Mouse (Mus musculus) kidney, embryonic 14.5 days (tissue): ENCODE data around the gene Bcl2l1. TPM values are rescaled to one million over a fixed set of nuclear protein-coding genes. Genes with fewer than 3 reads are reported as not detected.

Source experiments
- ATAC-seq: fragments of 200-750 bp; cut with Nextera tagmentation; 2 replicates; pipeline ENCODE4 v1.8.0; 2017; ENCODE audit warnings: moderate number of reproducible peaks, mild to moderate bottlenecking, moderate TSS enrichment, moderate library complexity; ENCODE audit not compliant: low FRiP score, low TSS enrichment
- H3K27ac ChIP-seq: fragments of 300-500 bp; sonication (generic); 2 replicates; pipeline ENCODE4 v1.5.1; 2014; ENCODE audit warnings: low read depth, mild to moderate bottlenecking, low read length, moderate library complexity, mixed read lengths
- H3K27me3 ChIP-seq: fragments of 300-500 bp; sonication (generic); 2 replicates; pipeline ENCODE4 v1.6.1; 2014; ENCODE audit warnings: mild to moderate bottlenecking, low read length; ENCODE audit not compliant: control insufficient read depth, insufficient read depth
- H3K36me3 ChIP-seq: fragments of 300-500 bp; sonication (generic); 2 replicates; pipeline ENCODE4 v1.6.1; 2014; ENCODE audit warnings: low read length, mixed read lengths; ENCODE audit not compliant: control insufficient read depth, insufficient read depth
- H3K4me1 ChIP-seq: fragments of 300-500 bp; sonication (generic); 2 replicates; pipeline ENCODE4 v1.6.1; 2014; ENCODE audit warnings: low read length, mixed read lengths; ENCODE audit not compliant: control insufficient read depth, insufficient read depth
- H3K4me2 ChIP-seq: fragments of 300-500 bp; sonication (generic); replicated peaks from 2 replicates; pipeline ENCODE4 v1.6.1; 2014; ENCODE audit warnings: low read depth, mild to moderate bottlenecking, low read length
- H3K4me3 ChIP-seq: fragments of 300-500 bp; sonication (generic); 2 replicates; pipeline ENCODE4 v1.5.1; 2014; ENCODE audit warnings: mild to moderate bottlenecking, low read length
- H3K9ac ChIP-seq: fragments of 300-500 bp; sonication (generic); 2 replicates; pipeline ENCODE4 v1.6.1; 2014; ENCODE audit warnings: low read depth, mild to moderate bottlenecking, low read length, moderate library complexity
- H3K9me3 ChIP-seq: fragments of 300-500 bp; sonication (generic); 2 replicates; pipeline ENCODE4 v1.6.1; 2016; ENCODE audit warnings: low read length; ENCODE audit not compliant: control insufficient read depth
- WGBS: fragments of 180-500 bp; shearing (Covaris S2); extraction: QIAGEN DNeasy Blood & Tissue Kit; methylation state at CpG from one replicate; pipeline ENCODE4 v1.1.7; 2014; 5-methylcytosine and 5-hydroxymethylcytosine counted together
- polyA plus RNA-seq: library from polyadenylated mRNA; unstranded; fragments of >200 nt; fragmentation: Nextera tagmentation; extraction: Ambion mirVana; gene quantifications from 2 replicates; pipeline ENCODE4 v1.2.1, GENCODE M21; 2014

Bcl2l1 gene
- polyA plus RNA-seq, 1 experiment from 2014 or later, result 96.1 TPM

- no peak overlapping the region for H3K27ac ChIP-seq
- ATAC-seq, result no peak
- 0 out of 2 replicates have a peak, but pooled peaks cover 2% of the 10 kb centered on the region for H3K36me3 ChIP-seq
- H3K4me1 ChIP-seq, result peaks cover 22% of the 10 kb centered on the region
- no peak overlapping the region for H3K4me3 ChIP-seq
- H3K4me2 ChIP-seq, result no peak overlapping the region
- no peak overlapping the region for H3K9ac ChIP-seq
- no peaks in the 10 kb centered on the region for H3K9me3 ChIP-seq
- H3K27me3 ChIP-seq, result no peaks in the 10 kb centered on the region
Measured at GRCm38 (mm10) chr2:152800762-152801113, 30.8 kb downstream of the Bcl2l1 start.

- Histone ChIP-seq H3K9me3 (no peaks in the 10 kb centered on the region), H3K27me3 (no peaks in the 10 kb centered on the region), H3K27ac (no peak overlapping the region), H3K36me3 (0 out of 2 replicates have a peak, but pooled peaks cover 2% of the 10 kb centered on the region), H3K9ac (no peak overlapping the region), H3K4me1 (peaks cover 16% of the 10 kb centered on the region), H3K4me3 (no peak overlapping the region), H3K4me2 (no peak overlapping the region)
- WGBS, result 44% methylated on average over 7 of the region's 7 CpGs
- ATAC-seq, result no peak
Measured at GRCm38 (mm10) chr2:152799954-152800761, 31.4 kb downstream of the Bcl2l1 start.

GRCm38 (mm10) chr2:152797589-152797988 is 33.9 kb downstream of the Bcl2l1 start:
- H3K9me3 ChIP-seq, result no peaks in the 10 kb centered on the region
- no peaks in the 10 kb centered on the region; the same call in 1 of the 2 replicates for H3K36me3 ChIP-seq
- H3K27ac ChIP-seq, result no peak overlapping the region
- ATAC-seq, result no peak
- no peak overlapping the region for H3K9ac ChIP-seq
- 84% methylated on average over 1 of the region's 1 CpGs for WGBS
- peaks cover 8% of the 10 kb centered on the region; the same call in 1 of the 2 replicates for H3K4me1 ChIP-seq
- H3K4me2 ChIP-seq, result no peak overlapping the region
- H3K27me3 ChIP-seq, result no peaks in the 10 kb centered on the region
- H3K4me3 ChIP-seq, result no peak overlapping the region

GRCm38 (mm10) chr2:152794281-152794827 is 37.2 kb downstream of the Bcl2l1 start:
- no peak overlapping the region for H3K4me3 ChIP-seq
- H3K9ac ChIP-seq, result no peak overlapping the region
- 62% methylated on average over 9 of the region's 9 CpGs for WGBS
- peaks cover 11% of the 10 kb centered on the region for H3K4me1 ChIP-seq
- ATAC-seq, result peak; percentile 45; the same call in 1 of the 2 replicates
- H3K4me2 ChIP-seq, result no peak overlapping the region
- H3K27ac ChIP-seq, result peak overlapping the region; percentile 24; the same call in 1 of the 2 replicates
- no peaks in the 10 kb centered on the region for H3K27me3 ChIP-seq
- no peaks in the 10 kb centered on the region; the same call in 1 of the 2 replicates for H3K36me3 ChIP-seq
- H3K9me3 ChIP-seq, result no peaks in the 10 kb centered on the region

- ATAC-seq, result no peak
- 80% methylated on average over 5 of the region's 5 CpGs for WGBS
- H3K9ac ChIP-seq, result no peak overlapping the region
- H3K4me1 ChIP-seq, result peaks cover 12% of the 10 kb centered on the region
- no peak overlapping the region for H3K4me3 ChIP-seq
- H3K27me3 ChIP-seq, result no peaks in the 10 kb centered on the region
- no peaks in the 10 kb centered on the region; the same call in 1 of the 2 replicates for H3K36me3 ChIP-seq
- H3K4me2 ChIP-seq, result no peak overlapping the region
- no peaks in the 10 kb centered on the region for H3K9me3 ChIP-seq
- no peak overlapping the region for H3K27ac ChIP-seq
Measured at GRCm38 (mm10) chr2:152793381-152793780, 38.1 kb downstream of the Bcl2l1 start.

GRCm38 (mm10) chr2:152792461-152792860 is 39.1 kb downstream of the Bcl2l1 start:
- WGBS, result 68% methylated on average over 2 of the region's 2 CpGs
- Histone ChIP-seq H3K9ac (no peak overlapping the region), H3K4me2 (no peak overlapping the region), H3K27ac (no peak overlapping the region), H3K9me3 (no peaks in the 10 kb centered on the region), H3K4me1 (peaks cover 12% of the 10 kb centered on the region), H3K27me3 (no peaks in the 10 kb centered on the region), H3K36me3 (no peaks in the 10 kb centered on the region; the same call in 1 of the 2 replicates), H3K4me3 (no peak overlapping the region)
- no peak for ATAC-seq

- no peaks in the 10 kb centered on the region for H3K27me3 ChIP-seq
- H3K27ac ChIP-seq, result peak overlapping the region; percentile 31
- H3K4me2 ChIP-seq, result no peak overlapping the region
- no peaks in the 10 kb centered on the region for H3K9me3 ChIP-seq
- H3K9ac ChIP-seq, result no peak overlapping the region
- H3K4me1 ChIP-seq, result peaks cover 26% of the 10 kb centered on the region
- no peak overlapping the region for H3K4me3 ChIP-seq
- WGBS, result 23% methylated on average over 4 of the region's 4 CpGs
- ATAC-seq, result no peak
- no peaks in the 10 kb centered on the region; the same call in 1 of the 2 replicates for H3K36me3 ChIP-seq
Measured at GRCm38 (mm10) chr2:152789591-152789999, 41.9 kb downstream of the Bcl2l1 start.

GRCm38 (mm10) chr2:152788892-152789421 is 42.6 kb downstream of the Bcl2l1 start:
- no peak for ATAC-seq
- Histone ChIP-seq H3K4me2 (no peak overlapping the region), H3K9ac (no peak overlapping the region), H3K36me3 (no peaks in the 10 kb centered on the region; the same call in 1 of the 2 replicates), H3K4me3 (no peak overlapping the region), H3K4me1 (peaks cover 22% of the 10 kb centered on the region; the same call in 1 of the 2 replicates), H3K27me3 (no peaks in the 10 kb centered on the region), H3K27ac (peak overlapping the region; percentile 31; the same call in 1 of the 2 replicates), H3K9me3 (no peaks in the 10 kb centered on the region)
- WGBS, result 55% methylated on average over 6 of the region's 6 CpGs

GRCm38 (mm10) chr2:152787543-152787942 is 44.0 kb downstream of the Bcl2l1 start:
- Histone ChIP-seq H3K9me3 (no peaks in the 10 kb centered on the region), H3K4me2 (no peak overlapping the region), H3K36me3 (no peaks in the 10 kb centered on the region), H3K4me3 (no peak overlapping the region), H3K4me1 (peaks cover 22% of the 10 kb centered on the region; the same call in 1 of the 2 replicates), H3K27ac (no peak overlapping the region), H3K9ac (no peak overlapping the region), H3K27me3 (no peaks in the 10 kb centered on the region)
- no peak for ATAC-seq
- 93% methylated on average over 6 of the region's 6 CpGs for WGBS
